Mouse (Mus musculus) monocyte, adult 5-6 weeks (primary cell): ENCODE data around the gene Rgs11. TPM values are rescaled to one million over a fixed set of nuclear protein-coding genes. Genes with fewer than 3 reads are reported as not detected.
"Not testable (repeated sequence)": the region's sequence is repeated elsewhere in the genome, so short reads cannot be mapped to it uniquely, and the experiment has no call there.

Experiments
- ATAC-seq: fragments of 153-309, 156-312 bp; replicated peaks from 2 replicates; pipeline ENCODE4 v1.8.0; 2017; ENCODE audit warnings: mild to moderate bottlenecking; ENCODE audit not compliant: low TSS enrichment, insufficient number of reproducible peaks, severe bottlenecking, poor library complexity, low FRiP score
- total RNA-seq: library from RNA; stranded (forward); fragments of 200-1000, 200-491, 200-594 nt; gene quantifications from 3 replicates; pipeline ENCODE4 v1.2.3, GENCODE M21; 2017

The Rgs11 gene
- total RNA-seq, result 0.49 TPM in 1 of 3 replicates, not detected in the others

- no peak for ATAC-seq
These were observed at the start of gene Rgs11 for GRCm38 (mm10) chr17:26202737-26203136. Rgs11 (plus strand) TSS chr17:26202951.

- ATAC-seq, result no peak
These were observed 40.0 kb upstream of the Rgs11 start for GRCm38 (mm10) chr17:26162736-26163135.

- peak; percentile 97 for ATAC-seq
These were observed 34.7 kb upstream of the Rgs11 start for GRCm38 (mm10) chr17:26168039-26168438.

GRCm38 (mm10) chr17:26175248-26175647 is 27.5 kb upstream of the Rgs11 start:
- not testable (repeated sequence) for ATAC-seq

- ATAC-seq, result no peak
These were observed 24.1 kb upstream of the Rgs11 start for GRCm38 (mm10) chr17:26178611-26179010.

GRCm38 (mm10) chr17:26181179-26181578 is 21.6 kb upstream of the Rgs11 start:
- ATAC-seq, result no peak

- no peak for ATAC-seq
These were observed 15.2 kb upstream of the Rgs11 start for GRCm38 (mm10) chr17:26187592-26187991.

- no peak for ATAC-seq
These were observed 14.5 kb upstream of the Rgs11 start for GRCm38 (mm10) chr17:26188091-26188805.

- not testable (repeated sequence) for ATAC-seq
These were observed 11.3 kb upstream of the Rgs11 start for GRCm38 (mm10) chr17:26191486-26191885.

- no peak for ATAC-seq
These were observed 10.1 kb upstream of the Rgs11 start for GRCm38 (mm10) chr17:26192481-26193190.

- ATAC-seq, result no peak
These were observed 3.9 kb upstream of the Rgs11 start, which contains the start of gene Pdia2 for GRCm38 (mm10) chr17:26198892-26199291. Pdia2 (minus strand) TSS chr17:26199087.

GRCm38 (mm10) chr17:26200831-26201705 is 1.7 kb upstream of the Rgs11 start:
- ATAC-seq, result no peak

- no peak for ATAC-seq
These were observed 753 bp upstream of the Rgs11 start for GRCm38 (mm10) chr17:26201998-26202397.

GRCm38 (mm10) chr17:26203321-26203811 is 615 bp downstream of the Rgs11 start:
- peak; percentile 38; the same call in 1 of the 2 replicates for ATAC-seq

GRCm38 (mm10) chr17:26204766-26205165 is 2.0 kb downstream of the Rgs11 start:
- ATAC-seq, result no peak

- no peak for ATAC-seq
These were observed 3.6 kb downstream of the Rgs11 start for GRCm38 (mm10) chr17:26206392-26206791.

- ATAC-seq, result no peak
These were observed 4.9 kb downstream of the Rgs11 start, which contains the start of gene Arhgdig for GRCm38 (mm10) chr17:26207686-26208085. Arhgdig (minus strand) TSS chr17:26207786.

- no peak for ATAC-seq
These were observed 9.5 kb downstream of the Rgs11 start for GRCm38 (mm10) chr17:26212241-26212640.

- ATAC-seq, result no peak
These were observed 9.9 kb downstream of the Rgs11 start for GRCm38 (mm10) chr17:26212681-26213080.
